Mouse (Mus musculus) liver, embryonic 14.5 days (tissue): Measurements from ENCODE around the gene Sorcs2. TPM values are rescaled to one million over a fixed set of nuclear protein-coding genes. Genes with fewer than 3 reads are reported as not detected.
"Not testable (repeated sequence)": the region's sequence is repeated elsewhere in the genome, so short reads cannot be mapped to it uniquely, and the experiment has no call there.

ENCODE experiments used
- ATAC-seq: fragments of 200-750 bp; cut with Nextera tagmentation; 2 replicates; pipeline ENCODE4 v1.8.0; 2017; ENCODE audit warnings: moderate number of reproducible peaks, mild to moderate bottlenecking, moderate library complexity; ENCODE audit not compliant: insufficient read depth
- DNase-seq, 3 experiments: peaks; one replicate each; pipeline ENCODE4 v3.0.0-alpha.2; 2012 to 2013; ENCODE audit warnings: low read depth in 3 of 3, low spot score in 3 of 3
- H3K27ac ChIP-seq: fragments of 300-500 bp; sonication (generic); 2 replicates; pipeline ENCODE4 v1.5.1; 2014; ENCODE audit warnings: moderate library complexity, mild to moderate bottlenecking, control low read depth, inconsistent platforms
- H3K27me3 ChIP-seq: fragments of 300-500 bp; sonication (generic); 2 replicates; pipeline ENCODE4 v1.6.1; 2014; ENCODE audit warnings: mild to moderate bottlenecking, low read length, moderate library complexity; ENCODE audit not compliant: control insufficient read depth, insufficient read depth
- H3K36me3 ChIP-seq: fragments of 300-500 bp; sonication (generic); replicated peaks from 2 replicates; pipeline ENCODE4 v1.6.1; 2014; ENCODE audit warnings: low read depth; ENCODE audit not compliant: control insufficient read depth, insufficient read depth
- H3K4me1 ChIP-seq, 2 experiments: fragments of 200-500 bp in 1 of 2; fragments of 300-500 bp in 1 of 2; sonication (generic) in 1 of 2; replicated peaks; 2 replicates each; pipeline ENCODE4 v1.6.1; 2012 to 2014; ENCODE audit warnings: antibody characterized with exemption in 1 of 2, inconsistent platforms in 1 of 2, low read length in 1 of 2; ENCODE audit not compliant: control insufficient read depth in 2 of 2, insufficient read depth in 2 of 2
- H3K4me2 ChIP-seq: fragments of 300-500 bp; sonication (generic); 2 replicates; pipeline ENCODE4 v1.6.1; 2014; ENCODE audit warnings: low read depth, mild to moderate bottlenecking, control low read depth, moderate library complexity
- H3K4me3 ChIP-seq, 2 experiments: fragments of 200-500 bp in 1 of 2; fragments of 300-500 bp in 1 of 2; sonication (generic) in 1 of 2; 2 replicates each; pipeline ENCODE4 v1.5.1; 2012 to 2014; ENCODE audit warnings: low read depth in 2 of 2, low read length in 2 of 2, mild to moderate bottlenecking in 2 of 2, control low read depth in 1 of 2, inconsistent platforms in 1 of 2, moderate library complexity in 1 of 2; ENCODE audit not compliant: insufficient read depth in 1 of 2
- H3K9ac ChIP-seq: fragments of 300-500 bp; sonication (generic); replicated peaks from 2 replicates; pipeline ENCODE4 v1.6.1; 2014; ENCODE audit warnings: mild to moderate bottlenecking, control low read depth, moderate library complexity
- H3K9me3 ChIP-seq: fragments of 300-500 bp; sonication (generic); 2 replicates; pipeline ENCODE4 v1.6.1; 2016; ENCODE audit warnings: low read length, mixed read lengths; ENCODE audit not compliant: control insufficient read depth
- CTCF ChIP-seq: IDR thresholded peaks from 2 replicates; pipeline ENCODE4 v1.5.1; 2016; ENCODE audit warnings: antibody characterized with exemption, low read depth, control low read depth
- EP300 ChIP-seq: IDR thresholded peaks from 2 replicates; pipeline ENCODE4 v1.6.1; 2016; ENCODE audit warnings: antibody characterized with exemption, low read depth
- WGBS: fragments of 180-500 bp; shearing (Covaris S2); extraction: QIAGEN DNeasy Blood & Tissue Kit; methylation state at CpG from one replicate; pipeline ENCODE4 v1.1.7; 2014; ENCODE audit not compliant: insufficient replicate concordance; 5-methylcytosine and 5-hydroxymethylcytosine counted together
- polyA plus RNA-seq, 2 experiments: library from polyadenylated mRNA; depleted of rRNA in 1 of 2; stranded (reverse) in 1 of 2; unstranded in 1 of 2; fragments of >200 nt; fragmentation: Nextera tagmentation in 1 of 2; extraction: Ambion mirVana in 1 of 2; gene quantifications; 2 replicates each; pipeline versions ENCODE4 v1.2.1 to v1.2.3; 2012 to 2014

Sorcs2 gene
- polyA plus RNA-seq, 2 experiments, result 0.17 to 0.33 TPM

DNA sequence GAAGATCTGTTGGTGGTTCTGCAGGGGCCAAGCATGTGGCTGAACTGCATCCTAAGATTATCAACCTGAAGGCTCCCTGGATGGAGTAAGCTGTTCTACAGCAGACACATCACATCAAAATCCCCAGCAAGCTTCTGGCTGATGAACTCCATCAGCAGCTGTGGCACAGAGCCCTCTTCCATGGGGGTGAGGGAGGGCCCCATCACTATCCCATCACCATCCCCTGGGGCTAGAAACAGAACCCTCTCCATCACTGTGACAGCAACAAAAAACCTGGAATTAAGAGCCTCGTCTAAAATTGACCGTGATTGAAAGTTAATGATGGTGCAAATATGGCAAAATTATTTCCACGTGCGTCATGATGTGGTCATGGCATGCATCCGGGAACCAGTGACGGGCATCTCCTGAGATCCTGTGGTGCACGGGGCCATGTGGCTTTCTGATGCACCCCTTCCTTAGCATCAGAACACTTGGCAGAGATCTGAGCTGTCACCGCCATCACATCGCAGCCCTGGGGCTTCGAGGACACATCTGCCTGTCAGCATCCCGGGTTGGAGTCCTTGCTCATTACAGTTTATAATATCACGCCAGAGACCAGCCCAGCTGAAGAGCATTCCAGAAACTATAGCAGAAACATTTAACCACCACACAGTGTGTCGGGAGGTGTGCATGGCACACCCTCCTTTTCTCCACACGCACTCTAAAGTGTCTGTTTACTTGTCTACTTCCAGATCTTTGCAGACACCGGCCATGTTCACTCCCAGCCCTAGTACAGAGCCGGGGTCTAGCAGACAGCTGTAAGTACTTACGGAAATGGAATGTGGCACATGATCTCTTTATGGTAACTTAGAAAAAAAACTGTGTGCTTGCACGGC lies 143.1 kb downstream of the Sorcs2 start:
- no peak overlapping the region for H3K27ac ChIP-seq
- ATAC-seq (no peak), DNase-seq (no peak)
- H3K27me3 ChIP-seq, result no peaks in the 10 kb centered on the region
- no peak overlapping the region for H3K4me3 ChIP-seq
- H3K9ac ChIP-seq, result no peak overlapping the region
- TF ChIP-seq EP300, result no peak
- no peak for TF ChIP-seq CTCF
- H3K4me1 ChIP-seq, result 0 out of 4 replicates have a peak, but pooled peaks cover 0 to 2% of the 10 kb centered on the region in 2 experiments
- no peak overlapping the region for H3K4me2 ChIP-seq
- no peaks in the 10 kb centered on the region for H3K9me3 ChIP-seq
- no peaks in the 10 kb centered on the region for H3K36me3 ChIP-seq
- WGBS, result 67% methylated on average over 18 of the region's 18 CpGs

DNA sequence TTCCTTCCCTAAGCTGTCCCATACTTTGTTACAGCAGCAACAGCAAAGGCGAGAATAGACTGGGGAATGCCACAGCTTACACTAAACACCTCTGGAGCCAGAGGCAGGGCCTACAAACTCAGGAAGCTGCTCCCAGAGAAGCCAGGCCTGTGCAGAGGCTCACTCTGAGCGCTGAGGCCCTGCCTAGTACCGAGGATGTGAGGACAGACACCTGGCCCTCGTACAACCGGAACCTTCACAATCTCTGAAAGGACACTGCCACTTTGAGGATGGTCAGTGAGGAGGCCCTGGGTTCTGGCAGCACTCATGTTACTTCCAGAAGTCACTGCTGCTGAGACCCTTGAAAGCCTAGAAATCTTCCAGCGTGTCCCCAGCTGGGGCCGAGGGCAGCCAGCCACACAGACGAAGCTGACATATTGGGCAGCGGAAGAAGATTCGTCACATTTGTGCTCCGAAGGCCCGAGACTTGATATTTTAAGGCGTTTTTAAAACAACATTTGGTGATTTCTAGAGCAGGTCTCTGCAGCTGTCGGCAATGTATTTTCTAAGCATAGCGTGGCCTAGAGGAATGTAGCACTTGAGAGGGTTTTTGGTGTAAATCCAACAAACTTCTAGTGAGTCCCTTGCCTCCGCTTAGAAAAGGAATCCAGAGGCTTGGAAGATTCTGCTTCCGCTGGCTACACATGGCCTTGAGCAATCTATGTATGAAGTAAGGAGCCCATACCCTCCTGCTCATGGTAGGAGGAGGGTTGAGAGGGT lies 145.0 kb downstream of the Sorcs2 start:
- no peak for ATAC-seq
- no peak overlapping the region for H3K9ac ChIP-seq
- DNase-seq, result no peak
- no peaks in the 10 kb centered on the region for H3K36me3 ChIP-seq
- H3K4me2 ChIP-seq, result no peak overlapping the region
- no peaks in the 10 kb centered on the region for H3K9me3 ChIP-seq
- H3K27ac ChIP-seq, result no peak overlapping the region
- WGBS, result 67% methylated on average over 17 of the region's 17 CpGs
- H3K4me3 ChIP-seq, result no peak overlapping the region
- no peak for TF ChIP-seq EP300
- TF ChIP-seq CTCF, result no peak
- no peaks in the 10 kb centered on the region for H3K4me1 ChIP-seq
- H3K27me3 ChIP-seq, result no peaks in the 10 kb centered on the region

DNA sequence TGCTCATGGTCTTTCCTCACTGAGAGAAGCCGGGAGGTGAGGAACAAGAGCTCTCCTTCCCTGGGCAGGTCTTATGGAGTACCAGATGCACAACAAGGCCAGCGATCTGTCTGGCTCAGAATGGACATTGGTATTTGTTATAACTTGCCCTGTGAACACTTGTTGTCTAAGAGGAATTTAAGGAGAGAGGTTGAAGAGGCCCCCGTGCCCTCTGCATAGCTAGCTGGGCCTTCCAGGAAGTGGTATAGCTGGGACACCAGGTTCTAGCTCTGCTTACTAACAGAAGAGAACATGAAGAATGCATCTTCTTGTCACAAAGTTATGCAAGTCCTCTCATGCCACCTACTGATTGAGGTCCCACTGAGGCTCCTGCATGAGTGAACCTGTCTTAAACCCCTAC lies 149.9 kb downstream of the Sorcs2 start:
- H3K9ac ChIP-seq, result no peak overlapping the region
- H3K27ac ChIP-seq, result no peak overlapping the region
- H3K36me3 ChIP-seq, result no peaks in the 10 kb centered on the region
- no peaks in the 10 kb centered on the region for H3K4me1 ChIP-seq
- no peak overlapping the region for H3K4me2 ChIP-seq
- no peak overlapping the region for H3K4me3 ChIP-seq
- DNase-seq (no peak), ATAC-seq (no peak)
- no peaks in the 10 kb centered on the region for H3K9me3 ChIP-seq
- no peaks in the 10 kb centered on the region for H3K27me3 ChIP-seq
- 51% methylated on average over 3 of the region's 3 CpGs for WGBS
- no peak for TF ChIP-seq EP300
- no peak for TF ChIP-seq CTCF

DNA sequence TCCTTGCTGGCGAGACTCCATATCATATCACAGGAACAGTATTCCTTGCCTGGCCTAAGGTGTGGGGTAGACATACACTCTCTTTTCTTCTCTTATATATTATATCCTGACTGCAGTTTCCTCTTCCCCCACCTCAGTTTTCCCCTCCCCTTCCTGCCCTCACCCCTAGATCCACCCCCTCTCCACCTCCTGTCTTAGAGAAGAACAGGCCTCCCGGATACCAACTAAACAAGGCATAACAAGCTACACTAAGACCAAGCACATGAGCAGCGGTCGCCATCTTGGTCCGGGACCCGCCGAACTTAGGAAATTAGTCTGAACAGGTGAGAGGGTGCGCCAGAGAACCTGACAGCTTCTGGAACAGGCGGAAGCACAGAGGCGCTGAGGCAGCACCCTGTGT lies 160.4 kb downstream of the Sorcs2 start:
- not testable (repeated sequence) for H3K4me3 ChIP-seq, H3K9ac ChIP-seq, H3K36me3 ChIP-seq, H3K4me2 ChIP-seq, H3K27me3 ChIP-seq, ATAC-seq, DNase-seq, H3K27ac ChIP-seq, H3K4me1 ChIP-seq, H3K9me3 ChIP-seq
- WGBS, result 74% methylated on average over 8 of the region's 10 CpGs

DNA sequence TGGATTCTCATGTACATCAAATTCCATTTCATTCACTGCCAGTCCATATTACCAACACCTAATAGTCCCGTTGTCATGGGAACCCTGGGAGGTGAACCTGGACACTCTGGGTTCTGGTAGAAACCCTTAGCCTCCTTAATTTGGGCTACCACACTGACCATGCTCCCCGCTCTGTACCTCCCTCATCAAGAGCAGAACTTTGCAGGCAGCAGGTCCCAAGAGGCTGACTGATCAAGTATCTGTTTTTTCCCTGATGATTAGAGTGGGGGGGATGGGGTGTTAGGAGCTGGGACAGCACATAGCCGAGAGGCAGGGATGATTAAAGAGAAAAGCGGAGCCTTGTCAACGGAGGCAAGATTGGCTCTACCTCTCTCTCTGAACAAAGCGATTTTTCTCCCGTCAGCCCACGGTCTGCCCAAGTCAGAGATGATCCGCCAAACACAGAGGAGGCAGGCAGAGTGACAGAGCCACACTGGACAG lies 167.6 kb downstream of the Sorcs2 start:
- H3K27me3 ChIP-seq, result no peaks in the 10 kb centered on the region
- no peak overlapping the region for H3K4me2 ChIP-seq
- H3K27ac ChIP-seq, result no peak overlapping the region
- 64% methylated on average over 9 of the region's 9 CpGs for WGBS
- H3K4me3 ChIP-seq, result no peak overlapping the region
- no peaks in the 10 kb centered on the region for H3K36me3 ChIP-seq
- H3K4me1 ChIP-seq, result no peaks in the 10 kb centered on the region
- no peak for ATAC-seq
- TF ChIP-seq CTCF, result no peak
- no peak for TF ChIP-seq EP300
- no peak for DNase-seq
- no peaks in the 10 kb centered on the region for H3K9me3 ChIP-seq
- H3K9ac ChIP-seq, result no peak overlapping the region
